Mouse (Mus musculus) ES-Bruce4 (cell line): ENCODE results near the gene Ms4a12.

Source experiments
- CTCF ChIP-seq: IDR thresholded peaks from one replicate; pipeline ENCODE4 v1.8.1; 2011; ENCODE audit warnings: low read depth, low read length
- EP300 ChIP-seq: IDR thresholded peaks from 2 replicates; pipeline ENCODE4 v1.6.1; 2011; ENCODE audit warnings: low read depth, low read length; ENCODE audit not compliant: insufficient read depth
- POLR2A ChIP-seq: IDR thresholded peaks from one replicate; pipeline ENCODE4 v1.8.1; 2011; ENCODE audit warnings: low read length; ENCODE audit not compliant: insufficient read depth

DNA sequence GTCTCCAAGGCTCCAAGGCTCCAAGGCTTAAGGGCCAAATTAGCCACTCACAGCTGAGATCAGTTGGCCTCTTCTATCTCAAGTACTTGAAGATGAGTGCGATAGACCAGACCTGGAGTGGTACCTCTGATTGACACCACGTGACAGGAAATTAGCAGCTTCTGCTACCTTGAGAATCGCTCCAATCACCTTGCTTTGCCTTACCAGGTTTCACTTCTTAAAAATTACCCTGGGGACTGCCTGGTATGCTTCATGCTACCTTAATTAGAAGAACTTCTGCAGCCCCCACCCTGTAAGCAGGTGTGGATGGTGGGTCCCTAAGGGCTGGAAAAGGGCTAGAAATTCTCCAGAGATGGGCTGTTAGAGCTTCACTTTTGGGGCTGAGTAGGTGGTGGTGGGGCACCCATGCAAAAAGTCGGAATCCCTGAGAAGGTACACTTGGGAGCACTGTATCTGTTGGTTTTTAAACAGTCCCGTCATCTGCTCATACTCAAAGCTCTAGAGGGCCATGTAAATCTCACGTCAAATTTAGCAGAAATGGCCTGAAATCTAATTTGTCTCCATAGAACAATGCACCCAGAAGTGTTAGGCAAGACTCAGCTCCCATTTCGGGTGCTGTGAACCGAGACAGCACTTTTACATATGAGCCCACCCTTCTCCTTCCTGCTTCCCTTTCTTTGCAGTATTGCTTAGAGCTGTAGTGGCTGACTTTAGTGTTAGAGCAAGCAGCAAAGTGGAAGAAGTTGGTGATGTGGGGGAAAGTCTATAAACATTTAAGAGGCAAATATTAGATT, 34.0 kb upstream of the Ms4a12 start, which contains the start of gene Ms4a1:
- TF ChIP-seq CTCF (no peak), POLR2A (no peak), EP300 (no peak)
